Mouse (Mus musculus) kidney, embryonic 16.5 days (tissue): ENCODE measurements around the gene Hip1. TPM values are rescaled to one million over a fixed set of nuclear protein-coding genes. Genes with fewer than 3 reads are reported as not detected.

Experiments
- ATAC-seq: fragments of 200-750 bp; cut with Nextera tagmentation; 2 replicates; pipeline ENCODE4 v1.8.0; 2017; ENCODE audit warnings: moderate TSS enrichment; ENCODE audit not compliant: low FRiP score, low TSS enrichment
- H3K27ac ChIP-seq: fragments of 300-500 bp; sonication (generic); 2 replicates; pipeline ENCODE4 v1.5.1; 2014; ENCODE audit warnings: low read length
- H3K27me3 ChIP-seq: fragments of 300-500 bp; sonication (generic); 2 replicates; pipeline ENCODE4 v1.6.1; 2014; ENCODE audit warnings: low read length, control low read depth, mixed read lengths; ENCODE audit not compliant: insufficient read depth
- H3K36me3 ChIP-seq: fragments of 300-500 bp; sonication (generic); 2 replicates; pipeline ENCODE4 v1.6.1; 2014; ENCODE audit warnings: low read length, control low read depth, mixed read lengths; ENCODE audit not compliant: insufficient read depth
- H3K4me1 ChIP-seq: fragments of 300-500 bp; sonication (generic); 2 replicates; pipeline ENCODE4 v1.6.1; 2014; ENCODE audit warnings: low read length, control low read depth, mixed read lengths; ENCODE audit not compliant: insufficient read depth
- H3K4me2 ChIP-seq: fragments of 300-500 bp; sonication (generic); replicated peaks from 2 replicates; pipeline ENCODE4 v1.6.1; 2014; ENCODE audit warnings: low read depth, low read length
- H3K4me3 ChIP-seq: fragments of 300-500 bp; sonication (generic); 2 replicates; pipeline ENCODE4 v1.5.1; 2014; ENCODE audit warnings: mild to moderate bottlenecking, low read length
- H3K9ac ChIP-seq: fragments of 300-500 bp; sonication (generic); replicated peaks from 2 replicates; pipeline ENCODE4 v1.6.1; 2014; ENCODE audit warnings: low read length
- H3K9me3 ChIP-seq: fragments of 300-500 bp; sonication (generic); 2 replicates; pipeline ENCODE4 v1.6.1; 2016; ENCODE audit warnings: low read length, control low read depth
- WGBS: fragments of 180-500 bp; shearing (Covaris S2); extraction: QIAGEN DNeasy Blood & Tissue Kit; methylation state at CpG from one replicate; pipeline ENCODE4 v1.1.7; 2014; 5-methylcytosine and 5-hydroxymethylcytosine counted together
- polyA plus RNA-seq: library from polyadenylated mRNA; unstranded; fragments of >200 nt; fragmentation: Nextera tagmentation; extraction: Ambion mirVana; gene quantifications from 2 replicates; pipeline ENCODE4 v1.2.1, GENCODE M21; 2015

Gene Hip1
- polyA plus RNA-seq, 1 experiment from 2014 or later = 37.1 TPM

DNA sequence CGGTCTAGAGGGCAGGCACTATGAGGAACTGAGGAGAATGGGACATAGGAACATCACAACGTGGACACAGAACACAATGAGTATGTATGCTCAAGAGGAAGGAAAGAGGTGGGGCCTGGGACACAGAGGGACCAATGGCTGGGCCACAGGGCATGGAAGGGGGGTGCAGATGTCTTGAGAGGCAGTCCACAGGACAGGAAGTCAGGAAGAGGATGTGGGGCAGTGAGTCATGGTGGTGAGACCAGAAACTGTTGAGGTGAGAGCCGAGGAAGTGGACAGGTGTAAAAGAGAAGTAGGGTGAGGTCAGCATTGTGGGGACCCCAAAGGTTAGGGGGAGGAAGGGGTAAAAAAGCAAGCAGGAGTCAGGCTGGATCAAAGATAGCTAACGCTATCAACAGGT lies 7.6 kb downstream of the Hip1 start:
- H3K9ac ChIP-seq = no peak overlapping the region
- H3K4me3 ChIP-seq = no peak overlapping the region
- no peak for ATAC-seq
- H3K4me1 ChIP-seq = no peaks in the 10 kb centered on the region
- H3K27me3 ChIP-seq = no peaks in the 10 kb centered on the region
- H3K27ac ChIP-seq = no peak overlapping the region
- WGBS = 82% methylated on average over 4 of the region's 4 CpGs
- H3K9me3 ChIP-seq = no peaks in the 10 kb centered on the region
- no peaks in the 10 kb centered on the region for H3K36me3 ChIP-seq
- H3K4me2 ChIP-seq = no peak overlapping the region

- no peak overlapping the region for H3K9ac ChIP-seq
- no peak overlapping the region for H3K4me2 ChIP-seq
- H3K36me3 ChIP-seq = no peaks in the 10 kb centered on the region
- no peak for ATAC-seq
- H3K27me3 ChIP-seq = no peaks in the 10 kb centered on the region
- no peaks in the 10 kb centered on the region for H3K9me3 ChIP-seq
- no peak overlapping the region for H3K27ac ChIP-seq
- no peaks in the 10 kb centered on the region for H3K4me1 ChIP-seq
- H3K4me3 ChIP-seq = no peak overlapping the region
Observed at GRCm38 (mm10) chr5:135535867-135536266, 9.1 kb downstream of the Hip1 start.

DNA sequence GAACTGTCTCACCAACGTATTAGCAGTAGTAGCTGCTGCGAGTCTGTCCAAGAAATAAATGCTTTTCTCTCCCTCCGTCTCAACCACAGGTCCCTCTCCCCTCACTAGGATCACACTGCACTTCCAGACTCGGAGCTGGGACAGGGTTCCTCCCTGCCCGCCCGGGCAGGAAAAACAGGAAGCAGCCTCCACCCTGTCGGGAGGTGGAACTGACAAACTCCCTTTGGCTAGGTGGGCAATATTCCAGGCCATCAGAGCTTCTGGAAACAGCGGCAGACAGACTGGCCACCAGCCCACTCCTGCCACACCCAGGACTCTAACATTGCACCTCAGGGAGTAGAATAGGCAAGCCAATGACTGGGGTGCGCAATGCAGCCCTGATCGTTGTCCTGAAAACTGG lies 11.5 kb downstream of the Hip1 start:
- peak overlapping the region; percentile 45; the same call in 1 of the 2 replicates for H3K27ac ChIP-seq
- 55% methylated on average over 10 of the region's 10 CpGs for WGBS
- H3K4me3 ChIP-seq = no peak overlapping the region
- no peak overlapping the region for H3K4me2 ChIP-seq
- H3K36me3 ChIP-seq = no peaks in the 10 kb centered on the region
- H3K9me3 ChIP-seq = no peaks in the 10 kb centered on the region
- no peaks in the 10 kb centered on the region for H3K27me3 ChIP-seq
- H3K4me1 ChIP-seq = no peaks in the 10 kb centered on the region
- no peak overlapping the region for H3K9ac ChIP-seq
- ATAC-seq = no peak

GRCm38 (mm10) chr5:135531306-135531845 lies 13.5 kb downstream of the Hip1 start:
- Histone ChIP-seq H3K4me1 (peaks cover 7% of the 10 kb centered on the region), H3K9ac (no peak overlapping the region), H3K9me3 (no peaks in the 10 kb centered on the region), H3K27me3 (no peaks in the 10 kb centered on the region), H3K4me3 (no peak overlapping the region), H3K4me2 (no peak overlapping the region), H3K36me3 (no peaks in the 10 kb centered on the region), H3K27ac (no peak overlapping the region)
- ATAC-seq = no peak
- 74% methylated on average over 11 of the region's 11 CpGs for WGBS

DNA sequence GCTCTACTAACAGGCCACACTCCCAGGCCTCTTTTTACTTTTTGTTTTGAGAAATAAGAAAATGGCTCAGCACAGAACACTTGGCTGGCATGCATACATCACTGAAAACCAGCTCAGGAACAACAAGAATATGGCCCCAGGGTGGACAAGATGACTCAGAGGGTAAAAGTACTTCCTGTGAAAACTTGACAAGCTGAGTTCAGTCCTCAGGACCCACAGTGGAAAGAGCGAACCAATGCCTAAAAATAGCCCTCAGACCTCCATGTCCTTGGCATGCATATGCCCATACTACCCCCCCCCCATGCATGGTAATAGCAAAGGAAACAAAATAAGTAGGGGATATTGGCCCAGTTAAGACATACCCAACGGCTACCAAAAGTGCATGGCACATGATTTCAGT lies 15.0 kb downstream of the Hip1 start:
- H3K4me2 ChIP-seq = no peak overlapping the region
- no peaks in the 10 kb centered on the region for H3K27me3 ChIP-seq
- ATAC-seq = no peak
- H3K9me3 ChIP-seq = no peaks in the 10 kb centered on the region
- peaks cover 15% of the 10 kb centered on the region for H3K4me1 ChIP-seq
- 79% methylated on average over 2 of the region's 2 CpGs for WGBS
- H3K36me3 ChIP-seq = no peaks in the 10 kb centered on the region
- H3K27ac ChIP-seq = no peak overlapping the region
- H3K4me3 ChIP-seq = no peak overlapping the region
- no peak overlapping the region for H3K9ac ChIP-seq

DNA sequence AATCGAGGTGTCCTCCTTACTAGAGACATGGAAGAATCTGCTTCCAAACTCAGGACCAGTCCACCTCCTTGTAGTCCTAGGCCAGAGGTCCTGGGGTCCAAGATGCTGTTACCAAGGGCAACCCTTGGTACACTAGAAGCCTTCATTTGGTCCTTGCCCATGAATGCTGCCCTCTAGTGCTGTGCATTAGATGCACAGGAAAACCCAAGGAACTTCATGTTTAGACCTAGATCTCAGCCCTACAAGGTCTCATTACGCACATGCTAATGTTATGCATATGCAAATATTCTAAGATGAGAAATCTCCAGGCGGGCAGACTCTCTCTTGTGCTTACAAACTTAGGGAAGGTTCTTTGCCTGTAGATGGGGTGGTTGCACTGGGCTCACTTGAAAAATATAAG lies 15.6 kb downstream of the Hip1 start:
- H3K4me2 ChIP-seq = no peak overlapping the region
- H3K27me3 ChIP-seq = no peaks in the 10 kb centered on the region
- no peak overlapping the region for H3K4me3 ChIP-seq
- H3K27ac ChIP-seq = no peak overlapping the region
- H3K36me3 ChIP-seq = no peaks in the 10 kb centered on the region
- peaks cover 21% of the 10 kb centered on the region for H3K4me1 ChIP-seq
- H3K9ac ChIP-seq = no peak overlapping the region
- WGBS = 85% methylated on average over 3 of the region's 3 CpGs
- no peaks in the 10 kb centered on the region for H3K9me3 ChIP-seq
- ATAC-seq = no peak

GRCm38 (mm10) chr5:135527986-135528385 lies 16.9 kb downstream of the Hip1 start:
- no peak overlapping the region for H3K4me3 ChIP-seq
- WGBS = 19% methylated on average over 7 of the region's 7 CpGs
- no peak overlapping the region for H3K4me2 ChIP-seq
- H3K27ac ChIP-seq = no peak overlapping the region; the same call in 1 of the 2 replicates
- H3K36me3 ChIP-seq = no peaks in the 10 kb centered on the region
- no peaks in the 10 kb centered on the region for H3K27me3 ChIP-seq
- no peak overlapping the region for H3K9ac ChIP-seq
- H3K4me1 ChIP-seq = peaks cover 23% of the 10 kb centered on the region
- no peaks in the 10 kb centered on the region for H3K9me3 ChIP-seq
- peak; percentile 55; the same call in 1 of the 2 replicates for ATAC-seq

GRCm38 (mm10) chr5:135524660-135525560 lies 20.0 kb downstream of the Hip1 start:
- Histone ChIP-seq H3K27me3 (no peaks in the 10 kb centered on the region), H3K27ac (peak overlapping the region; percentile 55; the same call in 1 of the 2 replicates), H3K36me3 (no peaks in the 10 kb centered on the region), H3K9ac (no peak overlapping the region), H3K4me2 (no peak overlapping the region), H3K4me1 (peaks cover 25% of the 10 kb centered on the region), H3K9me3 (no peaks in the 10 kb centered on the region), H3K4me3 (no peak overlapping the region)
- WGBS = 56% methylated on average over 11 of the region's 11 CpGs
- ATAC-seq = no peak

DNA sequence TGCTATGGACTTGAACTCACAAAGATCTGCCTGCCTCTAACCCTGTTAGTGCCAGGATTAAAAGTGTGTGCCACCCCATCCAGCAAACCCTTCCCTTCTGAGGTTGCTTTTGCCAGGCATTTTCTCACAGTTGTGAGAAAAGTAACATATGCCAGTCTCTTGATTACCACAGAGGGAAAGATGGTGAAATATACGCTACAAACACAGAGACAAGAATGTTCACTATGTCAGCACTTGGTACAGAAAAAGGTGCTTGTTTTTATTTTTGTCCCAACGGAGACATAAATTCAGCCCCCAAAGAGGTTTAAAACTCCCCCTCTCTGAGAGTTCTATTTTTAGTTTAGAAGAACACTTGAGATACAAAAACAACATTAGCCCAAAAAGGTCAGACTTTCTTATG lies 20.8 kb downstream of the Hip1 start:
- H3K36me3 ChIP-seq = no peaks in the 10 kb centered on the region
- peak overlapping the region; percentile 55; the same call in 1 of the 2 replicates for H3K27ac ChIP-seq
- no peak overlapping the region for H3K4me3 ChIP-seq
- no peak for ATAC-seq
- H3K4me2 ChIP-seq = no peak overlapping the region
- no peaks in the 10 kb centered on the region for H3K27me3 ChIP-seq
- no peak overlapping the region for H3K9ac ChIP-seq
- no peaks in the 10 kb centered on the region for H3K9me3 ChIP-seq
- H3K4me1 ChIP-seq = peaks cover 25% of the 10 kb centered on the region
- WGBS = 58% methylated on average over 2 of the region's 2 CpGs

DNA sequence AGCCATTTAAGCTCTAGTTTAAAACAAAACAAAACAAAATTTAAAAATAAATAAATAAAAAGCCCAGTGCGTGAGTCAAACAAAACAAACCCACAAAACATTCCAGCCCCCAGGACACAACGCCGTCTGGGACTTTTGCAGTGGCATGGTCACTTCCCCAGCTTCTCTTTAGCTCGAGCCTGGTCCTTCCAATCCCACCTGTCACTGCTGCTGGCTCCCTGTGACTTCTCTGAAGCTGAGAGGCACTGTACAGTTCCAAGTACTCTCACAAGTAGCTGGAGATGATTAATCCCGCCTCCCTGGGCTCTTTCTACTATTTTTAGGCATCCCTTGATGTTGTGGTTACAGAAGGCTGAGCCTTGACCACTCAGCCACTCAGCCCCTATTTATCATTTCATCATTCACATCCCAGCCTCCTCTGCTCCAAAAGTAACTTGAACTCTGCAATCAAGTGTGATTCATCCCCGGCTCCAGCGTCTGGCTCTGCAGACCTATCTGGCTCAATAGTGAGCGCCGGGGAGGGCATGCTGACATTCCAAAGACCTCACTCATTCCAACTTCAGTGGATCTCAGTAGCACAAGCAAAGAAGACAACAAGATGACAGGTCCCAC lies 22.7 kb downstream of the Hip1 start:
- Histone ChIP-seq H3K27me3 (no peaks in the 10 kb centered on the region), H3K4me3 (no peak overlapping the region), H3K9ac (no peak overlapping the region), H3K27ac (no peak overlapping the region), H3K4me1 (peaks cover 18% of the 10 kb centered on the region), H3K9me3 (no peaks in the 10 kb centered on the region), H3K36me3 (no peaks in the 10 kb centered on the region; the same call in 1 of the 2 replicates), H3K4me2 (no peak overlapping the region)
- ATAC-seq = peak; percentile 46; the same call in 1 of the 2 replicates
- WGBS = 63% methylated on average over 9 of the region's 9 CpGs
